Mouse (Mus musculus) small intestine, adult 2 months (tissue): ENCODE data around the gene Defb13.

Source experiments
- CTCF ChIP-seq: fragments of 200-500 bp; IDR thresholded peaks from 2 replicates; pipeline ENCODE4 v1.5.1; 2012; ENCODE audit warnings: low read depth, mild to moderate bottlenecking, control low read depth, inconsistent platforms, low read length, moderate library complexity, mixed read lengths; ENCODE audit not compliant: insufficient replicate concordance, insufficient read length; ENCODE audit errors: extremely low read depth
- POLR2A ChIP-seq: fragments of 200-500 bp; IDR thresholded peaks from 2 replicates; pipeline ENCODE4 v1.6.1; 2012; ENCODE audit warnings: low read depth, mild to moderate bottlenecking, control low read depth, inconsistent platforms, low read length, moderate library complexity

- TF ChIP-seq CTCF (no peak), POLR2A (no peak)
These were observed 11.9 kb downstream of the Defb13 start, which contains the start of gene Fam90a1a for GRCm38 (mm10) chr8:21958414-21958813.
